In the genomic region with DNA sequence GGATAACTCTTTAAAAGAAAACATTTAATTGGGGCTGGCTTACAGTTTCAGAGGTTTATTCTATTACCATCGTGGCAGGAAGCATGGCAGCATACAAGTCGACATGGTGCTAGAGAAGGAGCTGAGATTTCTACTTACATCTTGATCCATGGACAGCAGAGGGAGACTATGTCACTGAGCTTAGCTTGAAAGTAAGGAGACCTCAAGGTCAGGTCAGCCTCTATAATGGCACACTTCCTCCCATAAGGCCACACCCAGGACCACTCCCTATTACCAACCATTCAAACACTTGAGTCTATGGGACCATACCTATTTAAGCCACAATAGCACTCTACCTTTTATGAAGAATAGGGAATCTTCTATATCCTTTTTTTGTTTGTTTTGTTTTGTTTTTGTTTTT, we compare ENCODE assay signal across 33 mouse cellular contexts. TPM values are rescaled to one million over a fixed set of nuclear protein-coding genes. Genes with fewer than 3 reads are reported as not detected.
DNase-seq lines count a peak whose midpoint lies in the region; ATAC-seq and TF ChIP-seq lines count a peak whose summit lies in the region.
"Had no signal": no experiment of that assay in that cellular context is flagged by ENCODE, and none has a peak within 500 bp of the region (broad histone marks: within the 10 kb centered on the region; RNA-seq: fewer than 3 reads in every experiment).

No protein-coding gene starts in this region.

- in situ Hi-C loops in CH12.LX (cut with MboI; ENCODE audit: low pct_ligation_motif_present, low pct_unique_long_range_greater_than_20kb, low sequenced_read_pairs): no loop called here

- no peak for ATAC-seq in liver, postnatal 0 days
- ATAC-seq in kidney, embryonic 14.5 days (ENCODE audit: low FRiP score, low TSS enrichment): no peak
- ATAC-seq: activated CD4-positive, CD25-positive, alpha-beta regulatory T cell, adult 4 months; CD4-positive, CD25-positive, alpha-beta regulatory T cell, adult 4 months; forebrain, embryonic 13.5 days; forebrain, postnatal 0 days; hindbrain, postnatal 0 days; inflammation-experienced regulatory T-cells, adult 6 months; Patski had no signal

- intact Hi-C loops in left cerebral cortex, postnatal 14 days (cut with DNase I): no loop called here

- H3K79me2 ChIP-seq in CH12.LX (replicated peaks; ENCODE audit: control insufficient read depth, extremely low read depth, insufficient read depth, poor library complexity, severe bottlenecking): no peaks in the 10 kb centered on the region

- DNase-seq in liver, postnatal 0 days: no peak
- DNase-seq in liver (no peak), CH12.LX (ENCODE audit: extremely low read depth) (no peak), ES-CJ7 (ENCODE audit: low read depth, low spot score) (peak; percentile 97), ZHBTc4 (ENCODE audit: low read depth, low spot score) (peak; percentile 91)
- no peak for DNase-seq in right cerebral cortex, postnatal 25 days
- no peak for DNase-seq in left cerebral cortex, postnatal 14 days (ENCODE audit: low spot score in 2 of 2)
- DNase-seq: adrenal gland, adult 8-10 months; adrenal gland, postnatal 25 days; cerebellum, adult 18-20 months; cerebellum, adult 9-10 months; cerebellum, postnatal 14 days; forebrain, postnatal 0 days; gastrocnemius, postnatal 10 days; gastrocnemius, postnatal 36 days; heart, adult 2 months; heart, postnatal 14 days; heart, postnatal 4 days; kidney, adult 11 months had no signal

- H3K36me3 ChIP-seq in liver, postnatal 0 days (replicated peaks; ENCODE audit: insufficient read depth, low read length): no peaks in the 10 kb centered on the region
- H3K36me3 ChIP-seq in CH12.LX (replicated peaks in 1 of 2; ENCODE audit: control insufficient read depth in 1 of 2, insufficient read depth in 1 of 2, low read length in 1 of 2): peaks cover 0 to 14% of the 10 kb centered on the region in 2 experiments
- no peaks in the 10 kb centered on the region for H3K36me3 ChIP-seq in kidney, embryonic 14.5 days (ENCODE audit: control insufficient read depth, insufficient read depth, low read length)
- H3K36me3 ChIP-seq: forebrain, embryonic 10.5 days; heart, embryonic 10.5 days; heart, embryonic 13.5 days had no signal

- TF ChIP-seq CTCF in liver, postnatal 0 days (IDR thresholded peaks at IDR 0.05; ENCODE audit: low read depth): peak; percentile 9; the same call in 1 of the 2 replicates
- peak in 1 of 2 experiments; percentile 40; a peak in 2 of 4 replicates for TF ChIP-seq CTCF in CH12.LX (conservative IDR thresholded peaks at IDR 0.05 in 1 of 2, IDR thresholded peaks at IDR 0.05 in 1 of 2; ENCODE audit: low read depth in 2 of 2, low read length in 2 of 2)

- H3K9ac ChIP-seq in liver, postnatal 0 days (replicated peaks): no peak overlapping the region
- no peak overlapping the region for H3K9ac ChIP-seq in CH12.LX (ENCODE audit: insufficient read depth, low read depth)
- no peak overlapping the region for H3K9ac ChIP-seq in kidney, embryonic 14.5 days (ENCODE audit: low read depth, low read length)
- H3K9ac ChIP-seq: forebrain, embryonic 13.5 days; forebrain, postnatal 0 days; heart, embryonic 13.5 days; hindbrain, embryonic 14.5 days had no signal

- no peak overlapping the region for H3K4me2 ChIP-seq in liver, postnatal 0 days (ENCODE audit: low read depth, low read length)
- no peak overlapping the region for H3K4me2 ChIP-seq in CH12.LX (ENCODE audit: insufficient read depth, low read depth, poor library complexity, severe bottlenecking)
- H3K4me2 ChIP-seq in kidney, embryonic 14.5 days (replicated peaks; ENCODE audit: low read depth, low read length): no peak overlapping the region
- H3K4me2 ChIP-seq: forebrain, embryonic 13.5 days; heart, embryonic 13.5 days; hindbrain, embryonic 14.5 days had no signal

- dilution Hi-C loops in CH12.LX (cut with MboI; ENCODE audit: extremely low pct_ligation_motif_present, extremely low pct_unique_long_range_greater_than_20kb, low sequenced_read_pairs): no loop called here

- H3K4me3 ChIP-seq in liver, postnatal 0 days (ENCODE audit: low read depth, low read length): no peak overlapping the region
- no peak overlapping the region for H3K4me3 ChIP-seq in CH12.LX (replicated peaks in 1 of 3; ENCODE audit: low read depth in 2 of 3, low read length in 2 of 3, poor library complexity in 1 of 3)
- H3K4me3 ChIP-seq in kidney, embryonic 14.5 days (ENCODE audit: low read length): no peak overlapping the region
- H3K4me3 ChIP-seq: forebrain, embryonic 10.5 days; forebrain, embryonic 13.5 days; heart, adult 2 months; heart, embryonic 10.5 days; heart, embryonic 13.5 days had no signal

- H3K4me1 ChIP-seq in liver, postnatal 0 days (ENCODE audit: insufficient read depth): no peaks in the 10 kb centered on the region
- H3K4me1 ChIP-seq in CH12.LX (ENCODE audit: control insufficient read depth in 1 of 2, insufficient read depth in 2 of 2): peaks cover 3 to 6% of the 10 kb centered on the region in 2 experiments; a peak in 1 of 4 replicates
- 0 out of 2 replicates have a peak, but pooled peaks cover 5% of the 10 kb centered on the region for H3K4me1 ChIP-seq in kidney, embryonic 14.5 days (ENCODE audit: control insufficient read depth, insufficient read depth, low read length)
- H3K4me1 ChIP-seq: forebrain, embryonic 13.5 days had no signal

- H3K9me3 ChIP-seq in liver, postnatal 0 days (ENCODE audit: low read length): no peaks in the 10 kb centered on the region
- H3K9me3 ChIP-seq in CH12.LX (replicated peaks; ENCODE audit: low read length): no peaks in the 10 kb centered on the region
- no peaks in the 10 kb centered on the region for H3K9me3 ChIP-seq in kidney, embryonic 14.5 days (ENCODE audit: control insufficient read depth, low read length)
- H3K9me3 ChIP-seq: forebrain, embryonic 10.5 days; forebrain, embryonic 13.5 days; G1E; heart, embryonic 10.5 days had no signal

- 72% methylated on average over 2 of the region's 2 CpGs for WGBS in liver, postnatal 0 days (ENCODE audit: insufficient replicate concordance)
- 87% methylated on average over 2 of the region's 2 CpGs for WGBS in kidney, embryonic 14.5 days

- TF ChIP-seq RAD21 in CH12.LX (IDR thresholded peaks at IDR 0.05; ENCODE audit: low read depth, low read length): peak; percentile 34

- no peak for TF ChIP-seq POLR2A in CH12.LX (IDR thresholded peaks at IDR 0.05; ENCODE audit: low read depth, low read length)

- no peaks in the 10 kb centered on the region for H3K27me3 ChIP-seq in liver, postnatal 0 days (ENCODE audit: insufficient read depth, low read length)
- H3K27me3 ChIP-seq in CH12.LX (replicated peaks): no peaks in the 10 kb centered on the region
- no peaks in the 10 kb centered on the region for H3K27me3 ChIP-seq in kidney, embryonic 14.5 days (ENCODE audit: control insufficient read depth, insufficient read depth, low read length)
- H3K27me3 ChIP-seq: forebrain, embryonic 13.5 days; heart, embryonic 13.5 days; Patski had no signal

- no peak for TF ChIP-seq EP300 in liver, postnatal 0 days (IDR thresholded peaks at IDR 0.05; ENCODE audit: low read depth)
- TF ChIP-seq EP300 in CH12.LX (IDR thresholded peaks at IDR 0.05; ENCODE audit: low read length): no peak

- no peak overlapping the region for H3K27ac ChIP-seq in liver, postnatal 0 days (ENCODE audit: low read depth)
- no peak overlapping the region for H3K27ac ChIP-seq in CH12.LX (ENCODE audit: insufficient read depth, low read depth)
- H3K27ac ChIP-seq in kidney, embryonic 14.5 days (ENCODE audit: low read depth, low read length): no peak overlapping the region
- H3K27ac ChIP-seq: forebrain, embryonic 10.5 days; forebrain, embryonic 13.5 days; heart, adult 2 months; heart, embryonic 10.5 days; heart, embryonic 13.5 days; hindbrain, embryonic 14.5 days; hindbrain, postnatal 0 days had no signal

TF ChIP-seq in CH12.LX, 34 proteins besides CTCF, POLR2A, EP300 and RAD21:
- TF ChIP-seq ELF1 (IDR thresholded peaks at IDR 0.05; ENCODE audit: low read depth, low read length): no peak
- peak; percentile 44 for TF ChIP-seq SMC3 (IDR thresholded peaks at IDR 0.05; ENCODE audit: low read depth, low read length)
- TF ChIP-seq NELFE (IDR thresholded peaks at IDR 0.05; ENCODE audit: low read depth, low read length): no peak
TF ChIP-seq in CH12.LX: peak in this region for 1.

RNA-seq across cellular contexts. Expression of gene Rpl7l1, which starts 10.5 kb away (rescaled TPM):
- polyA plus RNA-seq in liver, postnatal 0 days (2015; fragmentation: Nextera tagmentation; extraction: Ambion mirVana): 63.6 and 64.1 TPM in 2 replicates
- total RNA-seq in CH12.LX (2012; rRNA removed): 160 and 202 TPM in 2 replicates
- 261 and 301 TPM in 2 replicates for total RNA-seq in CH12.LX (2014; rRNA removed)
- 296 and 383 TPM in 2 replicates for polyA plus RNA-seq in CH12.LX (2012; ENCODE audit: insufficient read length, low read depth)
- polyA plus RNA-seq in kidney, embryonic 14.5 days (2014; fragmentation: Nextera tagmentation; extraction: Ambion mirVana): 139 and 164 TPM in 2 replicates
- total RNA-seq in left cerebral cortex, postnatal 14 days (2021): 10 to 100 TPM; 49.1 to 49.6 TPM

RNA-seq across cellular contexts. Expression of gene 2310039H08Rik, which starts 20.5 kb away (rescaled TPM):
- 192 and 213 TPM in 2 replicates for polyA plus RNA-seq in liver, postnatal 0 days (2015; fragmentation: Nextera tagmentation; extraction: Ambion mirVana)
- 47.0 and 65.8 TPM in 2 replicates for total RNA-seq in CH12.LX (2012; rRNA removed)
- 52.5 and 79.3 TPM in 2 replicates for total RNA-seq in CH12.LX (2014; rRNA removed)
- 28.1 and 33.3 TPM in 2 replicates for polyA plus RNA-seq in CH12.LX (2012; ENCODE audit: insufficient read length, low read depth)
- 73.6 and 92.5 TPM in 2 replicates for polyA plus RNA-seq in kidney, embryonic 14.5 days (2014; fragmentation: Nextera tagmentation; extraction: Ambion mirVana)
- total RNA-seq in left cerebral cortex, postnatal 14 days (2021): 1 to 10 TPM; 9.5 to 9.6 TPM

RNA-seq across cellular contexts. Expression of gene Ptcra, which starts 29.5 kb away (rescaled TPM):
- polyA plus RNA-seq in liver, postnatal 0 days (2015; fragmentation: Nextera tagmentation; extraction: Ambion mirVana): 0.11 and 0.14 TPM in 2 replicates
- total RNA-seq in CH12.LX (2012; rRNA removed) (0.34 and 0.59 TPM in 2 replicates), CH12.LX (2014; rRNA removed) (0.17 TPM in 1 of 2 replicates, not detected in the other)
- 0.56 and 0.71 TPM in 2 replicates for polyA plus RNA-seq in CH12.LX (2012; ENCODE audit: insufficient read length, low read depth)
- polyA plus RNA-seq in kidney, embryonic 14.5 days (2014; fragmentation: Nextera tagmentation; extraction: Ambion mirVana): 0.38 and 0.56 TPM in 2 replicates
- total RNA-seq in left cerebral cortex, postnatal 14 days (2021): not detected
- total RNA-seq: adrenal gland, adult 8-10 months; adrenal gland, postnatal 25 days; forebrain, postnatal 0 days; gastrocnemius, adult 18-20 months; gastrocnemius, postnatal 36 days; granulocyte monocyte progenitor cell, adult 5-6 weeks; heart, adult 2 months; heart, postnatal 4 days; hindbrain, postnatal 0 days had no signal
- polyA plus RNA-seq: activated CD4-positive, CD25-positive, alpha-beta regulatory T cell, adult 4 months had no signal

RNA-seq across cellular contexts. Expression of gene Cnpy3, which starts 40.9 kb away (rescaled TPM):
- 23.0 and 24.1 TPM in 2 replicates for polyA plus RNA-seq in liver, postnatal 0 days (2015; fragmentation: Nextera tagmentation; extraction: Ambion mirVana)
- total RNA-seq in CH12.LX (2012; rRNA removed) (82.5 and 102 TPM in 2 replicates), CH12.LX (2014; rRNA removed) (78.6 and 80.4 TPM in 2 replicates)
- 94.8 and 111 TPM in 2 replicates for polyA plus RNA-seq in CH12.LX (2012; ENCODE audit: insufficient read length, low read depth)
- 61.7 and 71.5 TPM in 2 replicates for polyA plus RNA-seq in kidney, embryonic 14.5 days (2014; fragmentation: Nextera tagmentation; extraction: Ambion mirVana)
- total RNA-seq in left cerebral cortex, postnatal 14 days (2021): 10 to 100 TPM; 53.4 to 54.5 TPM

Comparison
In these comparisons a context has a peak if more than half of its experiments do, and no peak if none do; other contexts are left out.
1. DNase-seq: peak in ES-CJ7 (single experiment) and ZHBTc4 (single experiment); none in liver, postnatal 0 days (single experiment), liver (single experiment), CH12.LX (single experiment), right cerebral cortex, postnatal 25 days (single experiment) and left cerebral cortex, postnatal 14 days (0 of 2).